Mouse (Mus musculus): ENCODE measurements at regions not wholly inside any gene's neighbourhood (a gene's known extent, or its start where the extent isn't known, plus 50 kb on each side); places are given as distances from the start of the nearest gene placed in this dataset.

DNA sequence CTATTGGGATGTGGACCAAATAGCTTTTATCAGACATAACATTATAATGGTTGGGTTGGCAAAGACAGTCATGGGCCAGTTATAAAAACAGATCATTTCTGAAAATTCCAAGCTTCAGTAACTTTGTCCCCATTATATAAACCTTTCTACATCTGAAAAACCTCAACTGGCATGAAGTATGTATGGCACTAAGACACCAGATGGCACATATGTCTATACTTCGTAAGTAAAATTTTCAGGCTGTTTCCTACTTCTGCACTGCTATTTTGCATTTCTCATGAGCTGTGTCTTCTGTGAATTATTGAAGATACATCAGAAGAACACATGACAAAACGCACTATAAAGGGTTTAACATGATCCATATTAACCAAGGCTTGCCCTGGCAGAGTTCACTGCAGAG lies 428.1 kb downstream of the Pom121l12 start:
- DNase-seq (ENCODE audit: low read depth, low spot score): no peak

DNA sequence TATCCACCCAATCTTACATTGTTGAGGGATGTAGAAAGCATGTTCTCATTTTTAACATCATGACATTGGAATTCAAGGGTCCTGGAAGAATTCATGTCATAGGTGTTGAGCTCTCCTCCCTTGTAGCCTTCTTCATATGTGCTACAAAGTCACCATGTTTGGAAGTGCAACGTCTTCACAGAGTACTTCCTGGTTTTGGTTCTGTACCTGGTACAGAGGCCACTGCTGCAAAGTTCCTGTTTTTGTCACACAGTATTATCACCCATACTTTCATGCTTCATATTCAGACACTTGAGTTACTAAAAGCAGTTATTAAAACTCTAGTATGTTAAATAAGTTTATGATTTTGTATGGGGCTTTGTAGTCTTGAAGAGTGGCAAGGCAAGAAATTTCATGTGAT lies 443.1 kb downstream of the Pom121l12 start:
- no peak for DNase-seq (ENCODE audit: low read depth, low spot score)

- DNase-seq (ENCODE audit: low read depth, low spot score): peak; percentile 57
Measured at GRCm38 (mm10) chr11:15088918-15089645, 490.0 kb downstream of the Pom121l12 start.

DNA sequence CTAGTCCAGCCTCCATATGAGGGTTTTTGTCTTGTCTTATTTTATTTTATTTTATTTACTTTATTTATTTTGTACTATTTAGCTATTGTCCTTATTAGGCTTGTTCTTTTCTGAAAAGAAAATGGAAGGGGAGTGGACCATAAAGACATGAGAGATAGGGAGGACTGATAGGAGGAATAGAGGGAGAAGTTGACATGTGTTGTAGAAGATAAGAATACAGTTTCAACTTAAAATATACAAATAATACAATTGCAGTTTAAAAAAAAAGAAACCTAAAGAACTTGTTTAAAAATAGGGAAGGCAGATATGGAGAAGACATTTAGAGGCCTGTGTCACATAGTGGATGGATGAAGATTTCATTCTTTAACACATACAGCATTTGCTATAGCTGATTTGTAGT lies 497.8 kb downstream of the Pom121l12 start:
- DNase-seq (ENCODE audit: low read depth, low spot score): no peak

DNA sequence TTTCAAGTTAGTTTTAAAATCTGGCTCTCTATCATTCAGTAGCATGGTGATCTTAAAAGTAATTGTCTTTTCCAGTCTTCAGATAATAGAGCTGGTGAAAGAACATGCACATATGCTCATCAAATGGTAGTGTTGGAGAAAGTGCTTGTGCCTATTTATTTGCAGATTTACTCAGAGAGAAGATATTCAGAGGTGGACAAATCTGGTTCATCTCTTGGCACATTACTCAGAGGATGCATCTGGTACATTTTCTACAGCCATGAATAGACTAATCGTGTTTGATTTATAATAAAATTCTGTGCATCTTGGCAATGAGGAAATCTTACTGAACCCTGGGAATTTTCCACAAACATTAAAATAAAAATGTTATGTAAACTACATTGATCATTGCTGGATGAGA lies 509.0 kb downstream of the Pom121l12 start:
- no peak for DNase-seq (ENCODE audit: low read depth, low spot score)

- no peak for DNase-seq (ENCODE audit: low read depth, low spot score)
Measured at GRCm38 (mm10) chr11:15113583-15113982, 514.5 kb downstream of the Pom121l12 start.

GRCm38 (mm10) chr11:15125812-15126211 lies 526.7 kb downstream of the Pom121l12 start:
- no peak for DNase-seq (ENCODE audit: low read depth, low spot score)
